ENCODE assay signal across 28 mouse cellular contexts in genomic region chr7:72345901-72346300, GRCm38 (mm10). TPM values are rescaled to one million over a fixed set of nuclear protein-coding genes. Genes with fewer than 3 reads are reported as not detected.
"Had no signal": no experiment of that assay in that cellular context is flagged by ENCODE, and none has a peak within 500 bp of the region (broad histone marks: within the 10 kb centered on the region; RNA-seq: fewer than 3 reads in every experiment).

No protein-coding gene starts in this region.

- H3K27me3 ChIP-seq: embryonic facial prominence, embryonic 12.5 days; embryonic facial prominence, embryonic 13.5 days; embryonic facial prominence, embryonic 15.5 days; forebrain, embryonic 12.5 days; forebrain, embryonic 13.5 days; forebrain, embryonic 15.5 days had no signal

- DNase-seq: cerebellum, adult 8-10 months; cerebellum, adult 9-10 months; cerebellum, adult 9-11 months; cerebellum, postnatal 10 days; cerebellum, postnatal 14 days; cerebellum, postnatal 25 days; cerebellum, postnatal 36 days; embryo, embryonic 11 days; forebrain, postnatal 0 days; gastrocnemius, adult 2 months; gastrocnemius, postnatal 10 days; gastrocnemius, postnatal 14 days; gastrocnemius, postnatal 25 days; gastrocnemius, postnatal 36 days; heart, adult 11 months; heart, adult 18-20 months; heart, adult 2 months had no signal

- H3K4me3 ChIP-seq: embryonic facial prominence, embryonic 10.5 days; embryonic facial prominence, embryonic 12.5 days; embryonic facial prominence, embryonic 13.5 days; embryonic facial prominence, embryonic 15.5 days; erythroblast, embryonic 14.5 days; forebrain, embryonic 10.5 days; forebrain, embryonic 12.5 days; forebrain, embryonic 13.5 days; forebrain, embryonic 15.5 days; gastrocnemius, adult 2 months; heart, adult 2 months had no signal

- H3K36me3 ChIP-seq: embryonic facial prominence, embryonic 10.5 days; embryonic facial prominence, embryonic 12.5 days; embryonic facial prominence, embryonic 13.5 days; embryonic facial prominence, embryonic 15.5 days; forebrain, embryonic 10.5 days; forebrain, embryonic 12.5 days; forebrain, embryonic 15.5 days had no signal

- ATAC-seq: forebrain, embryonic 13.5 days; forebrain, embryonic 14.5 days; forebrain, embryonic 15.5 days; forebrain, embryonic 16.5 days; forebrain, postnatal 0 days had no signal

- H3K4me1 ChIP-seq: embryonic facial prominence, embryonic 10.5 days; embryonic facial prominence, embryonic 12.5 days; embryonic facial prominence, embryonic 13.5 days; embryonic facial prominence, embryonic 15.5 days; forebrain, embryonic 10.5 days; forebrain, embryonic 12.5 days; forebrain, embryonic 13.5 days; forebrain, embryonic 15.5 days had no signal

- H3K27ac ChIP-seq: embryonic facial prominence, embryonic 10.5 days; embryonic facial prominence, embryonic 12.5 days; embryonic facial prominence, embryonic 13.5 days; embryonic facial prominence, embryonic 15.5 days; forebrain, embryonic 10.5 days; forebrain, embryonic 12.5 days; forebrain, embryonic 13.5 days; forebrain, embryonic 15.5 days; gastrocnemius, adult 2 months; heart, adult 2 months had no signal

- H3K4me2 ChIP-seq: embryonic facial prominence, embryonic 12.5 days; embryonic facial prominence, embryonic 13.5 days; embryonic facial prominence, embryonic 15.5 days; forebrain, embryonic 12.5 days; forebrain, embryonic 13.5 days; forebrain, embryonic 15.5 days had no signal

- H3K9ac ChIP-seq: embryonic facial prominence, embryonic 12.5 days; embryonic facial prominence, embryonic 13.5 days; embryonic facial prominence, embryonic 15.5 days; forebrain, embryonic 12.5 days; forebrain, embryonic 13.5 days; forebrain, embryonic 15.5 days; forebrain, postnatal 0 days had no signal

- H3K9me3 ChIP-seq: embryonic facial prominence, embryonic 10.5 days; embryonic facial prominence, embryonic 12.5 days; embryonic facial prominence, embryonic 13.5 days; embryonic facial prominence, embryonic 15.5 days; forebrain, embryonic 10.5 days; forebrain, embryonic 12.5 days; forebrain, embryonic 13.5 days; forebrain, embryonic 15.5 days had no signal

RNA-seq across cellular contexts. Expression of gene Mctp2, which starts 39.5 kb away (rescaled TPM):
- polyA plus RNA-seq: erythroblast, embryonic 14.5 days had no signal
